Mouse (Mus musculus) hindbrain, embryonic 11.5 days (tissue): ENCODE measurements around the gene Pltp. TPM values are rescaled to one million over a fixed set of nuclear protein-coding genes. Genes with fewer than 3 reads are reported as not detected.

Experiments used
- ATAC-seq: fragments of 200-750 bp; cut with Nextera tagmentation; 2 replicates; pipeline ENCODE4 v1.8.0; 2017; ENCODE audit warnings: mild to moderate bottlenecking, moderate TSS enrichment, moderate library complexity; ENCODE audit not compliant: low FRiP score
- DNase-seq: peaks from one replicate; pipeline ENCODE4 v3.0.0-alpha.2; 2015; ENCODE audit warnings: low spot score
- H3K27ac ChIP-seq: fragments of 300-500 bp; sonication (generic); 2 replicates; pipeline ENCODE4 v1.5.1; 2014; ENCODE audit warnings: mild to moderate bottlenecking, low read depth, low read length
- H3K27me3 ChIP-seq: fragments of 300-500 bp; sonication (generic); 2 replicates; pipeline ENCODE4 v1.6.1; 2014; ENCODE audit warnings: mild to moderate bottlenecking, low read length, moderate library complexity, mixed read lengths; ENCODE audit not compliant: control insufficient read depth, insufficient read depth
- H3K36me3 ChIP-seq: fragments of 300-500 bp; sonication (generic); 2 replicates; pipeline ENCODE4 v1.6.1; 2014; ENCODE audit warnings: mild to moderate bottlenecking, low read length, moderate library complexity, mixed read lengths; ENCODE audit not compliant: control insufficient read depth, insufficient read depth
- H3K4me1 ChIP-seq: fragments of 300-500 bp; sonication (generic); replicated peaks from 2 replicates; pipeline ENCODE4 v1.6.1; 2014; ENCODE audit warnings: low read length, mixed read lengths; ENCODE audit not compliant: control insufficient read depth, insufficient read depth
- H3K4me2 ChIP-seq: fragments of 300-500 bp; sonication (generic); replicated peaks from 2 replicates; pipeline ENCODE4 v1.6.1; 2014; ENCODE audit warnings: mild to moderate bottlenecking, low read depth, low read length
- H3K4me3 ChIP-seq: fragments of 300-500 bp; sonication (generic); 2 replicates; pipeline ENCODE4 v1.5.1; 2014; ENCODE audit warnings: low read depth, low read length
- H3K9ac ChIP-seq: fragments of 300-500 bp; sonication (generic); 2 replicates; pipeline ENCODE4 v1.6.1; 2014; ENCODE audit warnings: low read depth, low read length
- H3K9me3 ChIP-seq: fragments of 300-500 bp; sonication (generic); 2 replicates; pipeline ENCODE4 v1.6.1; 2016; ENCODE audit warnings: low read length; ENCODE audit not compliant: control insufficient read depth
- WGBS: fragments of 180-500 bp; shearing (Covaris S2); extraction: QIAGEN DNeasy Blood & Tissue Kit; methylation state at CpG from one replicate; pipeline ENCODE4 v1.1.7; 2014; 5-methylcytosine and 5-hydroxymethylcytosine counted together
- polyA plus RNA-seq: library from polyadenylated mRNA; unstranded; fragments of >200 nt; fragmentation: Nextera tagmentation; extraction: Ambion mirVana; gene quantifications from 2 replicates; pipeline ENCODE4 v1.2.1, GENCODE M21; 2014

Pltp gene
- polyA plus RNA-seq, 1 experiment from 2014 or later, result 67.6 TPM

DNA sequence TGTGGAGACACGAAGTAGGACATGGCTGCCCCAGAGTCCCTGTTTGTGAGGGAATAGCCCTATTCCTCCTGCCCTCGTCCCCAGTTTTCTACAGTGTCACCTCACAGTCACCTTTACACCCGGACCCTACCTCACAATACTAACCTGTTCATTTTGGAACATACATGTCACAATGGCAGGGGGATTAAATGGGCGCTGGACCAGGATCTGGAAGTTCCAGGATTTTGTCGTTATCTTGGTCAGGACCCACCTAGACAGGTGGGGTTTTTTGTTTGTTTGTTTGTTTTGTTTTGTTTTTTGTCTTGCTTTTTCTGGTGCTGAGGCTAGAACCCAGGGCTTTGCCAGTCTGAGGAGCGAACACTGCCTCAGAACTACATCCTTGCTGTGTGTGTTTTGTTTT, 29.1 kb downstream of the Pltp start, which contains the start of gene Spata25:
Gene Spata25 (minus strand): TSS at position 101 of the 400 bp plus-strand sequence.
- ATAC-seq, result no peak
- 92% methylated on average over 6 of the region's 6 CpGs for WGBS
- DNase-seq, result no peak

DNA sequence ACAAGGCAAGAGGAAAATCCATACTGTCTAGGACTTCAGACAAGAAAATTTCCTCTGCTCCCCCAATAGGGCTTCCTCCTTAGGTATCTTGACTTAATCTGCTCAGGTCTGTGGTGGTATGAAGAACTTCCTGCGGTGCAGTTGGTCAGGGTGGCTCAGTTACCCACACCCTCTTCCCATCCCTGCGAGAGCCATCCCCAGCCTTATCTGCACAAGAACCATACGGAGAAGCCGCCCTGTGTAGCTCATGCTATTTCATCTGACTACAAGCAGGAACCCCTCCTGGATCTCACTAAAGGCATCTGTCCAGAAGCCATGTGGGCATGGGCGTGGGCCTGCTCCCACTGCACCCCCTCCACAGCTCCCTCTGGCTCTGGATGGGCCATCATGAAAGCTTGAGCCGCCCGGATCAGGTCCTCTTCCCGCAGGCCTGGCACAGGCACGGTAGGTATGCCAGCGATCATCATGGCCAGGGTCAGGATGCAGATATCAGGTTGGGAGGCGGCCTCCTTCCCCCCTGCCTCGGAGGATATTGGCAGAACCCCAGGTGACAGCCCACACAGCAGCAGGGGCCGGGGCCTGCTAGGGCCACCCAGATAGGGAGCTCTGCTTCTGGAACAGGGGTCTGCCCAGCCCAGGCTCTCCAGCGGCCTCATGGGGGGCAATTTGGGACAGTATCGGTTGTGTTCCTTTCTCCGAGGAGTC, 30.2 kb downstream of the Pltp start:
- H3K4me2 ChIP-seq, result no peak overlapping the region
- no peaks in the 10 kb centered on the region for H3K27me3 ChIP-seq
- no peak overlapping the region for H3K4me3 ChIP-seq
- WGBS, result 88% methylated on average over 16 of the region's 16 CpGs
- peaks cover 5% of the 10 kb centered on the region; the same call in 1 of the 2 replicates for H3K4me1 ChIP-seq
- no peaks in the 10 kb centered on the region for H3K9me3 ChIP-seq
- no peak overlapping the region for H3K9ac ChIP-seq
- H3K36me3 ChIP-seq, result no peaks in the 10 kb centered on the region
- H3K27ac ChIP-seq, result no peak overlapping the region
- DNase-seq (no peak), ATAC-seq (no peak)

More for the DNA sequence above, 29.1 kb downstream of the Pltp start, which contains the start of gene Spata25:
- Histone ChIP-seq H3K4me3 (no peak within 1 kb of the TSS), H3K9me3 (no peaks in the 10 kb centered on the region), H3K36me3 (no peaks in the 10 kb centered on the region), H3K4me1 (peaks cover 4% of the 10 kb centered on the region; the same call in 1 of the 2 replicates), H3K4me2 (no peak within 1 kb of the TSS), H3K27me3 (no peaks in the 10 kb centered on the region), H3K27ac (no peak within 1 kb of the TSS), H3K9ac (no peak within 1 kb of the TSS)

GRCm38 (mm10) chr2:164825521-164825920, 32.0 kb downstream of the Pltp start:
- H3K4me2 ChIP-seq, result no peak overlapping the region
- WGBS, result 95% methylated on average over 17 of the region's 17 CpGs
- DNase-seq (no peak), ATAC-seq (no peak)
- no peaks in the 10 kb centered on the region for H3K27me3 ChIP-seq
- H3K4me3 ChIP-seq, result no peak overlapping the region
- H3K9ac ChIP-seq, result no peak overlapping the region
- no peak overlapping the region for H3K27ac ChIP-seq
- H3K9me3 ChIP-seq, result no peaks in the 10 kb centered on the region
- H3K36me3 ChIP-seq, result no peaks in the 10 kb centered on the region
- peaks cover 6% of the 10 kb centered on the region; the same call in 1 of the 2 replicates for H3K4me1 ChIP-seq

DNA sequence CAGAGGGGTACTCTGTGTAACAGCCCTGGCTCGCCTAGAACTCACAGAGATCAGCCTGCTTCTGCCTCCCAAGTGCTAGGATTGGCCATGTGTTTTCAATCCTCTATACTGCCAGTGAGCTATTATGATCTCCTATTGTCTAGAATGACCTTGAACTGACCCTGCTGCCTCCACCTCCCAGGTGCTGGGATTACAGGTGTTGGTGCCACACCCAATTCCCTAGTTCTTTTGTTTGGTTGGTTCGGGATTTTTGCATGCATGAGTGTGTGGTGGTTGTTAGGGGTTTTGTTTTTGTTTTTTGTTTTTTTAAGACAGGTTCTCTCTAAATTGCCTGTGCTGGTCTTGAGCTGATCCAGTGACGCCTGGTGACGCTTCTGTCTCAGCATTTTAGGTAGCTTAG, 33.5 kb downstream of the Pltp start:
- Histone ChIP-seq H3K4me2 (no peak overlapping the region), H3K4me1 (peaks cover 6% of the 10 kb centered on the region; the same call in 1 of the 2 replicates), H3K9me3 (no peaks in the 10 kb centered on the region), H3K9ac (no peak overlapping the region), H3K27me3 (no peaks in the 10 kb centered on the region), H3K4me3 (no peak overlapping the region), H3K27ac (no peak overlapping the region), H3K36me3 (no peaks in the 10 kb centered on the region)
- 95% methylated on average over 4 of the region's 4 CpGs for WGBS
- DNase-seq (no peak), ATAC-seq (no peak)

DNA sequence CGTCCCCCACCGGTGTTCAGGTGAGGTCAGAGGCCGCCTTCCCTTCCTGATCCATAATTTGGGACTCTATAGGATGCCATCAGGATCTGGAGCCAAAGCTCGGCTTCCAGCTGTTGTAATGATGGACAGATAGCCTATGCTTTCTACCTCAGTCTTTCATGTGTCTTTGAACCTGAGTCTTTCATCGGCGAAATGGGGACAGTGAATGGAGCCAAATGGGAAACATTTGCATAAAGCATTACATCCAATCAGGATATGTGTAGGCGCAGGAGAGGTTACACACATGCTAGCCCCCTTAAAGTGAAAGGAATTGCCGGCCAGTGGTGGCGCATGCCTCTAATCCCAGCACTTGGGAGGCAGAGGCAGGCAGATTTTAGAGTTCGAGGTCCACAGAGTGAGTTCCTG, 34.3 kb downstream of the Pltp start:
- no peaks in the 10 kb centered on the region for H3K36me3 ChIP-seq
- ATAC-seq (peak; percentile 85), DNase-seq (no peak)
- peak overlapping the region; percentile 72 for H3K9ac ChIP-seq
- peak overlapping the region; percentile 48 for H3K4me2 ChIP-seq
- H3K4me1 ChIP-seq, result peaks cover 6% of the 10 kb centered on the region; the same call in 1 of the 2 replicates
- no peaks in the 10 kb centered on the region for H3K27me3 ChIP-seq
- H3K9me3 ChIP-seq, result no peaks in the 10 kb centered on the region
- H3K27ac ChIP-seq, result peak overlapping the region; percentile 75
- H3K4me3 ChIP-seq, result peak overlapping the region; percentile 71
- WGBS, result 3% methylated on average over 10 of the region's 10 CpGs

GRCm38 (mm10) chr2:164822636-164823165, 34.8 kb downstream of the Pltp start, which contains the start of gene Zswim1:
Gene Zswim1 (plus strand): TSS chr2:164822686.
- Histone ChIP-seq H3K4me1 (peaks cover 6% of the 10 kb centered on the region; the same call in 1 of the 2 replicates), H3K4me3 (peak within 1 kb of the TSS; percentile 71), H3K27ac (peak within 1 kb of the TSS; percentile 75), H3K27me3 (no peaks in the 10 kb centered on the region), H3K4me2 (peak within 1 kb of the TSS; percentile 48), H3K9me3 (no peaks in the 10 kb centered on the region), H3K36me3 (no peaks in the 10 kb centered on the region), H3K9ac (peak within 1 kb of the TSS; percentile 72)
- 2% methylated on average over 32 of the region's 32 CpGs for WGBS
- DNase-seq (peak; percentile 100), ATAC-seq (peak; percentile 99)

- 91% methylated on average over 6 of the region's 6 CpGs for WGBS
- Histone ChIP-seq H3K9me3 (no peaks in the 10 kb centered on the region), H3K36me3 (no peaks in the 10 kb centered on the region), H3K27me3 (no peaks in the 10 kb centered on the region), H3K4me1 (peaks cover 6% of the 10 kb centered on the region; the same call in 1 of the 2 replicates), H3K9ac (no peak overlapping the region), H3K4me3 (no peak overlapping the region), H3K27ac (no peak overlapping the region), H3K4me2 (no peak overlapping the region)
- DNase-seq (no peak), ATAC-seq (no peak)
Measured at GRCm38 (mm10) chr2:164821060-164821459, 36.5 kb downstream of the Pltp start.

DNA sequence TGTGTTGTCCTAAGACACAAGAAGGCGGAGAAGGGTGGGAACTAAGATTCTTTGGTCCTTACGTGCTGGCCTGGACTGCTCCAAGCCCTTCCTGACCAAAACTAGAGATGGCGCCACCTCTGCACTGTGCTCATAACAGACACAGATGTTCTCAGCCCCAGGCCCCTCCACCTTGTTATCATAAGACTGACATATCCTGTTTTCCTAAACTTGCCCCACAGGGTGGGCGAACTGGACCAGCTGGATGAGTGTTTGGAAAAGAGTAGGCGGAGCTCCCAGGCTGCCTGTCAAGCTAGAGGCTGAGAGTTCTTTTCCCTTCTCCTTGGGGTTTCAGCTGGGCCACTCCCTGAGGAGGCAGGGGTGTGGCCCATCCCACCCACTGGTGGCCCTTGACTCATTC, 39.8 kb downstream of the Pltp start:
- 63% methylated on average over 5 of the region's 5 CpGs for WGBS
- Histone ChIP-seq H3K4me3 (no peak overlapping the region), H3K9me3 (no peaks in the 10 kb centered on the region), H3K27me3 (no peaks in the 10 kb centered on the region), H3K9ac (no peak overlapping the region), H3K27ac (no peak overlapping the region), H3K4me2 (no peak overlapping the region), H3K36me3 (no peaks in the 10 kb centered on the region), H3K4me1 (peaks cover 3% of the 10 kb centered on the region; the same call in 1 of the 2 replicates)
- ATAC-seq (no peak), DNase-seq (peak; percentile 18)
